Mouse (Mus musculus): ENCODE data around the gene Eif4a2. TPM values are rescaled to one million over a fixed set of nuclear protein-coding genes. Genes with fewer than 3 reads are reported as not detected.

Gene Eif4a2
- total and polyA plus RNA-seq, 3 experiments: 358 to 660 (median 475) TPM

- TF ChIP-seq ZKSCAN1 (IDR thresholded peaks at IDR 0.05; ENCODE audit: borderline replicate concordance, low read depth, low read length): no peak
Measured at GRCm38 (mm10) chr16:23151423-23151822, 44.2 kb downstream of the Eif4a2 start (continued).

GRCm38 (mm10) chr16:23154261-23154660 is 47.0 kb downstream of the Eif4a2 start:
- in situ Hi-C loops (cut with MboI; ENCODE audit: low pct_ligation_motif_present, low pct_unique_long_range_greater_than_20kb, low sequenced_read_pairs) (loop anchor here (5.0 kb wide), 1 partner anchor 73 kb away; no protein-coding TSS in a partner anchor), dilution Hi-C loops (cut with MboI; ENCODE audit: extremely low pct_ligation_motif_present, extremely low pct_unique_long_range_greater_than_20kb, low sequenced_read_pairs) (no loop called here)
- DNase-seq (ENCODE audit: extremely low read depth): no peak
- Histone ChIP-seq H3K4me3 (replicated peaks in 1 of 3; ENCODE audit: low read depth in 2 of 3, low read length in 2 of 3, poor library complexity in 1 of 3) (no peak overlapping the region), H3K79me2 (replicated peaks; ENCODE audit: control insufficient read depth, extremely low read depth, insufficient read depth, poor library complexity, severe bottlenecking) (no peaks in the 10 kb centered on the region), H3K4me2 (ENCODE audit: insufficient read depth, low read depth, poor library complexity, severe bottlenecking) (no peak overlapping the region), H3K27me3 (replicated peaks) (no peaks in the 10 kb centered on the region), H3K4me1 (ENCODE audit: control insufficient read depth in 1 of 2, insufficient read depth in 2 of 2) (peaks cover 1 to 27% of the 10 kb centered on the region in 2 experiments; a peak in 3 of 4 replicates), H3K9ac (ENCODE audit: insufficient read depth, low read depth) (no peak overlapping the region), H3K27ac (ENCODE audit: insufficient read depth, low read depth) (no peak overlapping the region), H3K9me3 (replicated peaks; ENCODE audit: low read length) (no peaks in the 10 kb centered on the region), H3K36me3 (replicated peaks in 1 of 2; ENCODE audit: control insufficient read depth in 1 of 2, insufficient read depth in 1 of 2, low read length in 1 of 2) (no peaks in the 10 kb centered on the region)
- TF ChIP-seq NELFE (IDR thresholded peaks at IDR 0.05; ENCODE audit: low read depth, low read length): no peak
- TF ChIP-seq ZNF384 (IDR thresholded peaks at IDR 0.05; ENCODE audit: low read depth, low read length): no peak
- TF ChIP-seq MEF2A (IDR thresholded peaks at IDR 0.05; ENCODE audit: borderline replicate concordance, low read depth, low read length): no peak
- no peak for TF ChIP-seq RAD21 (IDR thresholded peaks at IDR 0.05; ENCODE audit: low read depth, low read length)
- no peak for TF ChIP-seq JUN (IDR thresholded peaks at IDR 0.05; ENCODE audit: insufficient read depth, low read depth, low read length)
- TF ChIP-seq TCF12 (IDR thresholded peaks at IDR 0.05; ENCODE audit: low read depth, low read length): no peak
- TF ChIP-seq MAZ (IDR thresholded peaks at IDR 0.05; ENCODE audit: low read depth, low read length): no peak
- TF ChIP-seq JUND (conservative IDR thresholded peaks at IDR 0.05; ENCODE audit: low read depth, low read length): no peak
- no peak for TF ChIP-seq E2F4 (IDR thresholded peaks at IDR 0.05; ENCODE audit: insufficient replicate concordance, low read depth, low read length)
- no peak for TF ChIP-seq USF2 (conservative IDR thresholded peaks at IDR 0.05; ENCODE audit: low read depth, low read length)
- TF ChIP-seq ETS1 (conservative IDR thresholded peaks at IDR 0.05; ENCODE audit: low read depth, low read length): no peak
- TF ChIP-seq HCFC1 (IDR thresholded peaks at IDR 0.05; ENCODE audit: low read depth, low read length): no peak
- no peak for TF ChIP-seq MAX (IDR thresholded peaks at IDR 0.05; ENCODE audit: low read length)
- TF ChIP-seq MYC (IDR thresholded peaks at IDR 0.05; ENCODE audit: low read depth, low read length): no peak
- TF ChIP-seq RCOR1 (conservative IDR thresholded peaks at IDR 0.05; ENCODE audit: low read depth, low read length): no peak
- no peak for TF ChIP-seq POLR2AphosphoS2 (IDR thresholded peaks at IDR 0.05; ENCODE audit: low read depth, low read length)
- TF ChIP-seq MAFK (IDR thresholded peaks at IDR 0.05; ENCODE audit: insufficient replicate concordance, low read length): no peak
- no peak for TF ChIP-seq ELF1 (IDR thresholded peaks at IDR 0.05; ENCODE audit: low read depth, low read length)
- no peak for TF ChIP-seq EP300 (IDR thresholded peaks at IDR 0.05; ENCODE audit: low read length)
- no peak for TF ChIP-seq POLR2A (IDR thresholded peaks at IDR 0.05; ENCODE audit: low read depth, low read length)
